ENCODE assay signal across 16 mouse cellular contexts in genomic region chr16:55259719-55260118, GRCm38 (mm10). TPM values are rescaled to one million over a fixed set of nuclear protein-coding genes. Genes with fewer than 3 reads are reported as not detected.
DNase-seq lines count a peak whose midpoint lies in the region; ATAC-seq lines count a peak whose summit lies in the region.
"Had no signal": no experiment of that assay in that cellular context is flagged by ENCODE, and none has a peak within 500 bp of the region (broad histone marks: within the 10 kb centered on the region; RNA-seq: fewer than 3 reads in every experiment).

No protein-coding gene starts in this region.

- H3K36me3 ChIP-seq in neural tube, embryonic 14.5 days (ENCODE audit: control insufficient read depth, insufficient read depth, low read length): no peaks in the 10 kb centered on the region
- no peaks in the 10 kb centered on the region for H3K36me3 ChIP-seq in hindbrain, embryonic 16.5 days (ENCODE audit: control insufficient read depth, insufficient read depth, low read length)
- H3K36me3 ChIP-seq: hindbrain, embryonic 15.5 days; kidney, embryonic 15.5 days had no signal

- H3K4me2 ChIP-seq in neural tube, embryonic 14.5 days (ENCODE audit: low read depth, low read length): no peak overlapping the region
- H3K4me2 ChIP-seq in hindbrain, embryonic 16.5 days (ENCODE audit: low read length): no peak overlapping the region
- H3K4me2 ChIP-seq: hindbrain, embryonic 15.5 days; kidney, embryonic 15.5 days had no signal

- intact Hi-C loops in left cerebral cortex, postnatal 25 days (cut with DNase I): no loop called here

- no peaks in the 10 kb centered on the region for H3K9me3 ChIP-seq in neural tube, embryonic 14.5 days (ENCODE audit: control insufficient read depth, low read length)
- H3K9me3 ChIP-seq in hindbrain, embryonic 16.5 days (ENCODE audit: control insufficient read depth, low read length): no peaks in the 10 kb centered on the region
- H3K9me3 ChIP-seq: hindbrain, embryonic 15.5 days; kidney, embryonic 15.5 days had no signal

- no peaks in the 10 kb centered on the region for H3K4me1 ChIP-seq in neural tube, embryonic 14.5 days (ENCODE audit: control insufficient read depth, insufficient read depth, low read length)
- no peaks in the 10 kb centered on the region for H3K4me1 ChIP-seq in hindbrain, embryonic 16.5 days (ENCODE audit: control insufficient read depth, insufficient read depth, low read depth, low read length)
- H3K4me1 ChIP-seq: kidney, embryonic 15.5 days had no signal

- no peaks in the 10 kb centered on the region for H3K27me3 ChIP-seq in neural tube, embryonic 14.5 days (ENCODE audit: control insufficient read depth, insufficient read depth, low read length)
- no peaks in the 10 kb centered on the region for H3K27me3 ChIP-seq in hindbrain, embryonic 16.5 days (replicated peaks; ENCODE audit: control insufficient read depth, insufficient read depth, low read length)
- H3K27me3 ChIP-seq: hindbrain, embryonic 15.5 days; kidney, embryonic 15.5 days had no signal

- no peak overlapping the region for H3K27ac ChIP-seq in neural tube, embryonic 14.5 days (ENCODE audit: low read depth, low read length)
- H3K27ac ChIP-seq in hindbrain, embryonic 16.5 days (ENCODE audit: low read depth, low read length): no peak overlapping the region
- H3K27ac ChIP-seq: hindbrain, embryonic 15.5 days; kidney, embryonic 15.5 days; stomach, postnatal 0 days had no signal

- no peak overlapping the region for H3K4me3 ChIP-seq in neural tube, embryonic 14.5 days (ENCODE audit: low read depth, low read length)
- H3K4me3 ChIP-seq in hindbrain, embryonic 16.5 days (ENCODE audit: low read length): no peak overlapping the region
- H3K4me3 ChIP-seq: hindbrain, embryonic 15.5 days; kidney, embryonic 15.5 days had no signal

- ATAC-seq in neural tube, embryonic 14.5 days (ENCODE audit: low read depth): peak; percentile 46; the same call in 1 of the 2 replicates
- ATAC-seq in cerebellum, adult (ENCODE audit: insufficient number of reproducible peaks, low FRiP score, low TSS enrichment): no peak
- no peak for ATAC-seq in hindbrain, embryonic 16.5 days

- H3K9ac ChIP-seq in neural tube, embryonic 14.5 days (replicated peaks; ENCODE audit: low read depth, low read length): no peak overlapping the region
- no peak overlapping the region for H3K9ac ChIP-seq in hindbrain, embryonic 16.5 days (ENCODE audit: low read depth, low read length)
- H3K9ac ChIP-seq: hindbrain, embryonic 15.5 days; kidney, embryonic 15.5 days had no signal

- no peak for DNase-seq in neural tube, embryonic 10.5 days (ENCODE audit: extremely low spot score, low spot score)
- DNase-seq in frontal cortex, postnatal 14 days (ENCODE audit: low spot score in 2 of 2): peak; percentile 4 to 13
- peak; percentile 35 to 54 for DNase-seq in left cerebral cortex, postnatal 25 days (ENCODE audit: low spot score in 2 of 2)
- DNase-seq in right cerebral cortex, postnatal 36 days (ENCODE audit: low spot score in 2 of 2): peak; percentile 23 to 25
- DNase-seq in kidney, adult 11 months: no peak
- DNase-seq: cerebellum, postnatal 14 days; lung, adult 18-20 months had no signal

- WGBS in neural tube, embryonic 14.5 days: 71% methylated on average over 6 of the region's 6 CpGs
- 67% methylated on average over 6 of the region's 6 CpGs for WGBS in hindbrain, embryonic 16.5 days

RNA-seq across cellular contexts. Expression of gene Zpld1, which starts 38.1 kb away (rescaled TPM):
- polyA plus RNA-seq in neural tube, embryonic 14.5 days (2014; fragmentation: Nextera tagmentation; extraction: Ambion mirVana): 0.40 and 2.0 TPM in 2 replicates
- under 1 TPM in 1 of 2 experiments, not detected in 1; 0.25 TPM for total RNA-seq in left cerebral cortex, postnatal 25 days (2021)
- 0.58 and 0.59 TPM in 2 replicates for polyA plus RNA-seq in hindbrain, embryonic 16.5 days (2015; fragmentation: Nextera tagmentation; extraction: Ambion mirVana)
- total RNA-seq: gastrocnemius, postnatal 4 days; megakaryocyte-erythroid progenitor cell, adult 5-6 weeks; neutrophil, adult 5-6 weeks had no signal

Comparison
In these comparisons a context has a peak if more than half of its experiments do, and no peak if none do; other contexts are left out.
1. DNase-seq: peak in frontal cortex, postnatal 14 days (2 of 2), left cerebral cortex, postnatal 25 days (2 of 2) and right cerebral cortex, postnatal 36 days (2 of 2); none in neural tube, embryonic 10.5 days (single experiment) and kidney, adult 11 months (single experiment).